Mouse (Mus musculus) megakaryocyte, embryonic 14.5 days (primary cell): ENCODE measurements around the gene Prkca. TPM values are rescaled to one million over a fixed set of nuclear protein-coding genes. Genes with fewer than 3 reads are reported as not detected.

ENCODE experiments used
- H3K27me3 ChIP-seq: replicated peaks from 2 replicates; pipeline ENCODE3; 2012; ENCODE audit warnings: inconsistent platforms
- H3K36me3 ChIP-seq: replicated peaks from 2 replicates; pipeline ENCODE3; 2012; ENCODE audit warnings: low read length, inconsistent platforms, mixed read lengths
- H3K4me1 ChIP-seq: 2 replicates; pipeline ENCODE4 v1.6.1; 2012; ENCODE audit warnings: inconsistent platforms
- H3K4me3 ChIP-seq: replicated peaks from 2 replicates; pipeline ENCODE3; 2012; ENCODE audit warnings: moderate library complexity, mild to moderate bottlenecking, inconsistent platforms
- H3K9me3 ChIP-seq: 2 replicates; pipeline ENCODE4 v1.6.1; 2012; ENCODE audit warnings: inconsistent platforms
- FLI1 ChIP-seq: IDR thresholded peaks from 2 replicates; pipeline ENCODE4 v1.6.1; 2012; ENCODE audit warnings: low read length, inconsistent platforms, mixed read lengths
- GATA1 ChIP-seq: IDR thresholded peaks from 3 replicates; pipeline ENCODE4 v1.6.1; 2012; ENCODE audit warnings: mixed read lengths, low read length, inconsistent platforms, borderline replicate concordance
- polyA plus RNA-seq: library from polyadenylated mRNA; stranded (reverse); fragments of >175 nt; gene quantifications from 2 replicates; pipeline ENCODE4 v1.2.3, GENCODE M21; 2012; ENCODE audit warnings: low replicate concordance; ENCODE audit not compliant: insufficient read depth

Prkca gene
- polyA plus RNA-seq, 1 experiment, result 36.2 TPM

DNA sequence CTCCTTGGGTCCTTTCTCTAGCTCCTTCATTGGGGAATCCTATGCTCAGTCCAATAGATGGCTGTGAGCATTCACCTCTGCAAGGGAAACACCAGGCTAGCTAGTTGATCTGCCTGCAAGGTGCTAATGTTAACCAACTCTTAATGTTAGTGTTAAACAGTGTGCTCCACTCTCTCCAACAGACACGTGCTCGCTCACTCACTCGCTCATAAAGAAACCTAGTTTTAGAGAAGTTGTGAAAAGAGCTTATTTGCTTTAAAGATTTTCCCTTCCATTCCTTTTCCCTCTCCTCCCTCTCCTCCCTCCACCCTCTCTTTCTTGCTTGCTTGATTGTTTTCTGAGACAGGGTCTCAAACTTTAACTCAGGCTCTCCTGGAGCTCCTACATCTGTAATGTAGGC lies 266.2 kb downstream of the Prkca start:
- no peaks in the 10 kb centered on the region for H3K9me3 ChIP-seq
- H3K4me1 ChIP-seq, result peaks cover 76% of the 10 kb centered on the region
- peaks cover 71% of the 10 kb centered on the region for H3K36me3 ChIP-seq
- no peaks in the 10 kb centered on the region for H3K27me3 ChIP-seq
- TF ChIP-seq FLI1 (no peak), GATA1 (no peak)
- no peak overlapping the region for H3K4me3 ChIP-seq

- H3K9me3 ChIP-seq, result no peaks in the 10 kb centered on the region
- peaks cover 47% of the 10 kb centered on the region for H3K36me3 ChIP-seq
- H3K27me3 ChIP-seq, result no peaks in the 10 kb centered on the region
- TF ChIP-seq FLI1 (no peak), GATA1 (no peak)
- no peak overlapping the region for H3K4me3 ChIP-seq
- peaks cover 61% of the 10 kb centered on the region for H3K4me1 ChIP-seq
Observed at GRCm38 (mm10) chr11:108072606-108073243, 271.0 kb downstream of the Prkca start.

DNA sequence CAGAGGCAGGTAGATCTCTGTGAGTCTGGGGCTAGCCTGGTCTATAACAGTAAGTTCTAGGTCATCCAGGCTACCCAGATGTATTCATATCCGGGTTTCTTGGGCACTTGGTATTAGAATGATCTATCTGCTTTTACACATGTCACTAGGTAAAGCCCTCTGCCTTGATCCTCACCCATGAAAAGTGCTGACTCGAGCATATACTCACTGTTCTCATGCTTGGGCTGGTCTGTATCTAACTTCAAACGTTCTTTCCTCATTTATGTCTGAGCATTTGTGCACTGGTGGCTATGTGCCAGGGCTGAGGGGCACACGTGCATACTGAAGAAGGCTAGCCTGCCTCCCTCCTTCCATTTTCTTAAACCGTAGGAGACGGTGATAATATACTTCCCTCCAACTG lies 272.5 kb downstream of the Prkca start:
- H3K36me3 ChIP-seq, result peaks cover 51% of the 10 kb centered on the region
- no peak overlapping the region for H3K4me3 ChIP-seq
- peaks cover 55% of the 10 kb centered on the region for H3K4me1 ChIP-seq
- H3K9me3 ChIP-seq, result no peaks in the 10 kb centered on the region
- TF ChIP-seq FLI1 (no peak), GATA1 (no peak)
- no peaks in the 10 kb centered on the region for H3K27me3 ChIP-seq

- Histone ChIP-seq H3K9me3 (no peaks in the 10 kb centered on the region), H3K4me3 (no peak overlapping the region), H3K4me1 (peaks cover 57% of the 10 kb centered on the region), H3K27me3 (no peaks in the 10 kb centered on the region), H3K36me3 (peaks cover 54% of the 10 kb centered on the region)
- TF ChIP-seq GATA1, result no peak
- no peak for TF ChIP-seq FLI1
Observed at GRCm38 (mm10) chr11:108070038-108070437, 273.7 kb downstream of the Prkca start.

- Histone ChIP-seq H3K4me1 (peaks cover 54% of the 10 kb centered on the region), H3K9me3 (no peaks in the 10 kb centered on the region), H3K27me3 (no peaks in the 10 kb centered on the region), H3K36me3 (peaks cover 51% of the 10 kb centered on the region), H3K4me3 (no peak overlapping the region)
- TF ChIP-seq GATA1 (no peak), FLI1 (no peak)
Observed at GRCm38 (mm10) chr11:108068430-108068829, 275.3 kb downstream of the Prkca start.

DNA sequence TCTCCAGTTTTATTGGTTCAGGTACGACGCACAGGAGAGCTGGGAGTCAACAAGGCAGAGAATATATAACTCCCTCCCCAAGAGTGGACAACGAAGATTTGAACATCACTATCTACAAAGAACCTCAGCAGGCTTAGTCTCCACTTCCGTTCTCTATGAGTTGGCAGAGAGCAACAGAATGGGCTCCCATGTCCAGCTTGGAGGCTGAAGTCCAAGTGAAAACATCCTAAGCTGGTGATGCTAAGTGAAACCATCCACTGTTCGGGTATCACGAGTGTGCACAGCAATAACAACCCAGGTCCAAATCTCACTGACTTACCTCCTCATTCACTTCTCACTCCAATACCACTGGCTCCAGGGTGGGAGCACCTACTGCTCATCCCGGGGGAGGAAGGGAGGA lies 276.6 kb downstream of the Prkca start:
- peaks cover 56% of the 10 kb centered on the region for H3K4me1 ChIP-seq

GRCm38 (mm10) chr11:108064401-108064800 lies 279.3 kb downstream of the Prkca start:
- no peaks in the 10 kb centered on the region for H3K27me3 ChIP-seq
- peaks cover 74% of the 10 kb centered on the region for H3K36me3 ChIP-seq
- H3K9me3 ChIP-seq, result no peaks in the 10 kb centered on the region
- peaks cover 71% of the 10 kb centered on the region for H3K4me1 ChIP-seq
- TF ChIP-seq GATA1, result no peak
- no peak overlapping the region for H3K4me3 ChIP-seq

More for the DNA sequence above, 276.6 kb downstream of the Prkca start:
- Histone ChIP-seq H3K4me3 (no peak overlapping the region), H3K9me3 (no peaks in the 10 kb centered on the region), H3K27me3 (no peaks in the 10 kb centered on the region), H3K36me3 (peaks cover 58% of the 10 kb centered on the region)
- TF ChIP-seq FLI1, result no peak
- TF ChIP-seq GATA1, result no peak

DNA sequence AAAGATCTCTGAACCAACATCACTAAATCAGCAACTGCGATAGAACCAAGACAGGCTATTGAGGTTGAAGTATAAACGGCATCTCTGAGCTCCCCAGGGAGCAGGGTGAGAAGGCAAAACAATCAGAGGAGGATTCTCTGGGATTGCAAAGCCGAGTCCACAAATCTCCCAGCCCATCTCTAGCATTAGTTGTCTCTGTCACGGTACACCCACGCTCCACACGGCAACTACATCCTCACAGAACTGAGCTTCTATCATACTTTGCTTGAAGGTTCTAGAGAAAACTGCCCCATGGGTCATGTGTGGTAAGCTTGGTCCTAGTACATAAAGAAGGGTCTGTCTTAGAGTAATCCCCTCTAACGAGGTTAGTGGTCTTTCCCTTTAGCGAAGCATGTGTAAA lies 280.6 kb downstream of the Prkca start:
- no peaks in the 10 kb centered on the region for H3K9me3 ChIP-seq
- H3K4me1 ChIP-seq, result peaks cover 68% of the 10 kb centered on the region
- no peaks in the 10 kb centered on the region for H3K27me3 ChIP-seq
- peaks cover 77% of the 10 kb centered on the region for H3K36me3 ChIP-seq
- H3K4me3 ChIP-seq, result no peak overlapping the region
- no peak for TF ChIP-seq GATA1
- TF ChIP-seq FLI1, result no peak

DNA sequence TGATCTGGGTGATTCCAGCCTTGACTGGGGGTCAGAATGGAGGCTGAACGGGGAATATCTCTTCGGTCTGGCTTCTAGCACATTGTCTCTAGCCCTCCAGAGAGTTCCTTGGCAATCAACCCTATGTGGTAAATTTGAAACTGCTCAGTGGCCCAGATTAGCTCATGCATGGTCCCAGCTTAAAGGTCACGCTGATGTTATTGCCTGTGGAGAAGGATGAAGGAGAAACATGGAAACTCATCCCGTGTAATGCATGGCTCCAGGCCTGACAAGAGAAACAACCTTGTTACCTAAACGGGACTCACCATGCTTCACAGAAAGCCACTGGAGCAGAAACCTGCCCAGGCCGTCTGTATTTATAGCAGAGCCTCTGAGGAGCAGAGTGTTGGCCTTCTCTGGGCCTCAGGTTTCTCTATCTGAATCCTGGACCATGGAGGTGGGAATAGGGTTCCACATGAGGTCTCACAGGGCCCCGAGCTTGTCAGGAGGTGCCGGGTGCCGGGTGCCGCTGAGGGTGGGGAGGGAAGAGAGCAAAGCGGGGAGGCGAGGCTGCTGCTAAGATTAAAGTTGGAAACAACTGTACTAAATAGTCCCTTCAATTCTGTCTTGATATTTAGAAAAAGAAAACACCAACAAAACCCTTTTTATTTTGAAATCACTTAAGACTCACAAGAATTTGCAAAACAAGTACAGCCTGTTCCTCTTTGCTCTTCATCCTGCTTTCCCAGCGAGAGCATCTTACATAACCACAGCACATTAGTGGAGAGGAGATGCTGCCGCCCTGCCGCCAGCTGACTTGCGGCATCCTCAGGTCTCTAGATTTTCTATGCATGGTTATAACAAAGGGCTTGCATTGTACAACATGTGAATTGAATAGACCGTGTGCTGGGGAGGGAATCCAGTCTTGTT lies 281.9 kb downstream of the Prkca start:
- H3K4me1 ChIP-seq, result peaks cover 66% of the 10 kb centered on the region
- no peak for TF ChIP-seq GATA1
- TF ChIP-seq FLI1, result no peak
- peaks cover 82% of the 10 kb centered on the region for H3K36me3 ChIP-seq
- H3K9me3 ChIP-seq, result no peaks in the 10 kb centered on the region
- no peaks in the 10 kb centered on the region for H3K27me3 ChIP-seq
- H3K4me3 ChIP-seq, result no peak overlapping the region

DNA sequence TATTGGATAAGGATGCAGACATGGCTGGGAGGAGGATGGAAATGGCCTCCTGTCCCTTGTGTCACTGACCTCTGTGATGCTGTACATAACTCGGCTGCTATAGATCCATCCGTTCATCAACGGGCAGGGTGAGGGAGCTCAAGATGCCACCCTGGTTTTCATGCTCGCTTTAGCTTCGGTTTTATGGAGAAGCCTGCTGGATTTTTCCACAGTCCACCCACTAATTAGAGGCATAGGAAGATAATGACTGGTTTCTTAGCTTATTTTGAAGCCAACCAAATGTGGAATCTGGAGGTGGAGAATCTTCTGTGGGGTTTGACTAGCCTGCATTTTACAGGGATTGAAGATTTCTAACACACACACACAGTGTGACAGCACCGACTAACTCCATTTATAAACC lies 286.6 kb downstream of the Prkca start:
- TF ChIP-seq GATA1 (no peak), FLI1 (no peak)
- peaks cover 97% of the 10 kb centered on the region for H3K36me3 ChIP-seq
- no peaks in the 10 kb centered on the region for H3K9me3 ChIP-seq
- peaks cover 68% of the 10 kb centered on the region for H3K4me1 ChIP-seq
- no peaks in the 10 kb centered on the region for H3K27me3 ChIP-seq
- no peak overlapping the region for H3K4me3 ChIP-seq
